ENCODE assay signal across 8 mouse cellular contexts in genomic region chr17:49563416-49563780, GRCm38 (mm10). TPM values are rescaled to one million over a fixed set of nuclear protein-coding genes. Genes with fewer than 3 reads are reported as not detected.
DNase-seq lines count a peak whose midpoint lies in the region; ATAC-seq and TF ChIP-seq lines count a peak whose summit lies in the region.

No protein-coding gene starts in this region.

- WGBS in kidney, embryonic 14.5 days = 11% methylated on average over 4 of the region's 4 CpGs
- WGBS in embryonic facial prominence, embryonic 15.5 days = 5% methylated on average over 4 of the region's 4 CpGs
- WGBS in intestine, postnatal 0 days = 22% methylated on average over 4 of the region's 4 CpGs
- 37% methylated on average over 4 of the region's 4 CpGs for WGBS in neural tube, embryonic 13.5 days

- H3K36me3 ChIP-seq in kidney, embryonic 14.5 days (ENCODE audit: control insufficient read depth, insufficient read depth, low read length) = no peaks in the 10 kb centered on the region
- H3K36me3 ChIP-seq in embryonic facial prominence, embryonic 15.5 days = no peaks in the 10 kb centered on the region
- H3K36me3 ChIP-seq in intestine, postnatal 0 days (ENCODE audit: control insufficient read depth, insufficient read depth) = no peaks in the 10 kb centered on the region
- H3K36me3 ChIP-seq in neural tube, embryonic 13.5 days = no peaks in the 10 kb centered on the region

- H3K4me1 ChIP-seq in kidney, embryonic 14.5 days (ENCODE audit: control insufficient read depth, insufficient read depth, low read length) = peaks cover 18% of the 10 kb centered on the region
- H3K4me1 ChIP-seq in embryonic facial prominence, embryonic 15.5 days = peaks cover 14% of the 10 kb centered on the region
- no peaks in the 10 kb centered on the region for H3K4me1 ChIP-seq in intestine, postnatal 0 days (replicated peaks; ENCODE audit: control insufficient read depth, insufficient read depth, low read length)
- peaks cover 42% of the 10 kb centered on the region for H3K4me1 ChIP-seq in neural tube, embryonic 13.5 days (replicated peaks)

- ATAC-seq in kidney, embryonic 14.5 days (ENCODE audit: low FRiP score, low TSS enrichment) = no peak
- no peak for ATAC-seq in embryonic facial prominence, embryonic 15.5 days (ENCODE audit: insufficient number of reproducible peaks, low FRiP score, low TSS enrichment, low read depth)
- no peak for ATAC-seq in intestine, postnatal 0 days
- peak; percentile 18; the same call in 1 of the 2 replicates for ATAC-seq in neural tube, embryonic 13.5 days (ENCODE audit: low read depth)

- H3K4me3 ChIP-seq in kidney, embryonic 14.5 days (ENCODE audit: low read length) = peak overlapping the region; percentile 48
- peak overlapping the region; percentile 61 for H3K4me3 ChIP-seq in embryonic facial prominence, embryonic 15.5 days (replicated peaks)
- H3K4me3 ChIP-seq in intestine, postnatal 0 days (ENCODE audit: low read depth, low read length) = peak overlapping the region; percentile 44
- H3K4me3 ChIP-seq in neural tube, embryonic 13.5 days = peak overlapping the region; percentile 46

- H3K27me3 ChIP-seq in kidney, embryonic 14.5 days (ENCODE audit: control insufficient read depth, insufficient read depth, low read length) = no peaks in the 10 kb centered on the region
- no peaks in the 10 kb centered on the region for H3K27me3 ChIP-seq in embryonic facial prominence, embryonic 15.5 days
- 0 out of 2 replicates have a peak, but pooled peaks cover 2% of the 10 kb centered on the region for H3K27me3 ChIP-seq in intestine, postnatal 0 days (replicated peaks; ENCODE audit: control insufficient read depth, insufficient read depth, low read length)
- peaks cover 9% of the 10 kb centered on the region for H3K27me3 ChIP-seq in neural tube, embryonic 13.5 days

- peak overlapping the region; percentile 77 for H3K4me2 ChIP-seq in kidney, embryonic 14.5 days (replicated peaks; ENCODE audit: low read depth, low read length)
- H3K4me2 ChIP-seq in embryonic facial prominence, embryonic 15.5 days (replicated peaks) = peak overlapping the region; percentile 75
- H3K4me2 ChIP-seq in intestine, postnatal 0 days (replicated peaks; ENCODE audit: low read depth) = peak overlapping the region; percentile 65
- H3K4me2 ChIP-seq in neural tube, embryonic 13.5 days = peak overlapping the region; percentile 69

- no peaks in the 10 kb centered on the region for H3K9me3 ChIP-seq in kidney, embryonic 14.5 days (ENCODE audit: control insufficient read depth, low read length)
- H3K9me3 ChIP-seq in embryonic facial prominence, embryonic 15.5 days (replicated peaks) = no peaks in the 10 kb centered on the region
- no peaks in the 10 kb centered on the region for H3K9me3 ChIP-seq in intestine, postnatal 0 days (ENCODE audit: control insufficient read depth)
- H3K9me3 ChIP-seq in neural tube, embryonic 13.5 days = no peaks in the 10 kb centered on the region

- H3K27ac ChIP-seq in kidney, embryonic 14.5 days (ENCODE audit: low read depth, low read length) = peak overlapping the region; percentile 63; the same call in 1 of the 2 replicates
- peak overlapping the region; percentile 95 for H3K27ac ChIP-seq in embryonic facial prominence, embryonic 15.5 days (replicated peaks)
- H3K27ac ChIP-seq in intestine, postnatal 0 days (ENCODE audit: low read depth, low read length) = peak overlapping the region; percentile 60; the same call in 1 of the 2 replicates
- H3K27ac ChIP-seq in neural tube, embryonic 13.5 days (replicated peaks) = peak overlapping the region; percentile 61

- peak overlapping the region; percentile 64 for H3K9ac ChIP-seq in kidney, embryonic 14.5 days (ENCODE audit: low read depth, low read length)
- H3K9ac ChIP-seq in embryonic facial prominence, embryonic 15.5 days = peak overlapping the region; percentile 57
- peak overlapping the region; percentile 43; the same call in 1 of the 2 replicates for H3K9ac ChIP-seq in intestine, postnatal 0 days (ENCODE audit: low read depth, low read length)
- peak overlapping the region; percentile 71 for H3K9ac ChIP-seq in neural tube, embryonic 13.5 days

- TF ChIP-seq CTCF in intestine, postnatal 0 days (IDR thresholded peaks at IDR 0.05; ENCODE audit: low read depth) = no peak

- no peak for DNase-seq in kidney, postnatal 14 days
- no peak for DNase-seq in right cerebral cortex, adult 18-20 months
- DNase-seq in spleen, adult 12 weeks (ENCODE audit: low spot score) = no peak
- no peak for DNase-seq in frontal cortex, postnatal 14 days (ENCODE audit: low spot score in 2 of 2)

RNA-seq across cellular contexts. Expression of gene Daam2, which starts 0.7 kb away (rescaled TPM):
- polyA plus RNA-seq in kidney, embryonic 14.5 days (2014; fragmentation: Nextera tagmentation; extraction: Ambion mirVana) = 4.7 and 7.9 TPM in 2 replicates
- polyA plus RNA-seq in embryonic facial prominence, embryonic 15.5 days (2015; fragmentation: Nextera tagmentation; extraction: Ambion mirVana) = 10.5 and 13.1 TPM in 2 replicates
- 1.5 and 1.7 TPM in 2 replicates for polyA plus RNA-seq in intestine, postnatal 0 days (2015; fragmentation: Nextera tagmentation; extraction: Ambion mirVana)
- polyA plus RNA-seq in neural tube, embryonic 13.5 days (2015; fragmentation: Nextera tagmentation; extraction: Ambion mirVana) = 6.8 and 7.7 TPM in 2 replicates

RNA-seq across cellular contexts. Expression of gene Kif6, which starts 51.5 kb away (rescaled TPM):
- polyA plus RNA-seq in kidney, embryonic 14.5 days (2014; fragmentation: Nextera tagmentation; extraction: Ambion mirVana) = 1.7 and 2.0 TPM in 2 replicates
- polyA plus RNA-seq in embryonic facial prominence, embryonic 15.5 days (2015; fragmentation: Nextera tagmentation; extraction: Ambion mirVana) = 3.3 and 3.9 TPM in 2 replicates
- polyA plus RNA-seq in intestine, postnatal 0 days (2015; fragmentation: Nextera tagmentation; extraction: Ambion mirVana) = 0.22 and 0.39 TPM in 2 replicates
- 3.0 and 3.3 TPM in 2 replicates for polyA plus RNA-seq in neural tube, embryonic 13.5 days (2015; fragmentation: Nextera tagmentation; extraction: Ambion mirVana)
